Mouse (Mus musculus) E14TG2a.4 (cell line): ENCODE results near the gene Ect2l.

Experiments used
- CTCF ChIP-seq: conservative IDR thresholded peaks from 2 replicates; pipeline ENCODE4 v1.5.1; 2014; ENCODE audit warnings: low read length
- NANOG ChIP-seq: IDR thresholded peaks from 2 replicates; pipeline ENCODE4 v1.6.1; 2014; ENCODE audit warnings: borderline replicate concordance, low read length, mixed read lengths
- POU5F1 ChIP-seq: IDR thresholded peaks from 2 replicates; pipeline ENCODE4 v1.6.1; 2014; ENCODE audit warnings: low read length, borderline replicate concordance

DNA sequence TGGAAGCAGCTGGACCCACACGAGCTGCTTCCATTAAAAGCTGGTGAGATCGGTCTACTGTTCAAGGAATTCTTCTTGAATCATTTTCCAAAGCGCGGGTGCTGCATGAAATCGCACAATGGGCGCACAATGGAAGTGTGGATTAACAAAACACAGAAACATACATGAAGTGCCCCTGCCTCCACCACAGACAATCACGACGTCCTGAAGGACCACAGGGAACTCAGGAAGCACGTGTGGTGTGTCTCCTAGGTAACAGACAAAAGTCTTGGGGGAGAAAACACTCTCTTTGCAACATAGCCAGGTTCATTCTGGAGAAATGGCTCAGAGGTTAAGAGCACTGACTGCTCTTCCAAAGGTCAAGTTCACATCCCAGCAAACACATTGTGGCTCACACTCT is 10.0 kb downstream of the Ect2l start:
- no peak for TF ChIP-seq CTCF
- TF ChIP-seq POU5F1: no peak
- no peak for TF ChIP-seq NANOG
